Mouse (Mus musculus): ENCODE data around the gene Nagpa.
A peak's percentile ranks its signal among the peaks of the same experiment; 100 is the strongest.

DNA sequence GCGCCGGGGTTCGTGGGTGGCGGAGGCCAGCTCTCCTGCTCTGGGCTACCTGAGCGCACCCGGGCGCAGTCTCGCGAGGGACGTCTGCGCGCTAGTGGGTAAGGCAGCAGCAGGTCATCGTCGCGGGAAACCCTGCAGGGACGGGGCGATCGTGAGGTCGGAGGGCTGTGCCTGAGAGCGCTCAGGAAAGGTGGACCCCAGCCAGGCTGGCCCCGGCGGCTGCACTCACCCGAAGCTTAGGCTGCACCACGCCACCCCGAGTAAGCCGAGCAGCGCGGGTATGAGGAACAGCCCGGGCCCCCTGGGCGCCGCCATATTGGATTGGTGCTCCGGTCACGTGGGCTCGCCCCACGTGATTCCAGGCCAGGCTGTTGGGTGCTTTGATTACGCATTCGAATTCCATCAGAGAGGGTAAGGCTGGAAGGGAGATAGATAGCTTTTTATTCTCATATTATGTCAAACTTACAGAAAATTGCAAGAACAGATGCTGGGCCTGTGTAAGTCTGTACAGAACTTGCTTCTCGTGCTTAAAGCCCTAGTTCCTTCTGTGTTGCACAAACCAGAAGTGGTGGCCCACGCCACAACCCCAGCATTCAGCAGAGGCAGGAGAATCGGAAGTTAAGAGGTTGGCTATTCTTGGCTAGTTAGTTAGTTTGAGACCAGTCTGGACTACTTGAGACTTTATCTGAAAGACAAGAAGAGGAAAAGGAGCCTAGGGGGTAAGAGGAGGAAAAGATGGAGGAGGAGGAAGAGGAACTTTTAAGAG lies at the start of gene Nagpa:
- TF ChIP-seq CTCF (IDR thresholded peaks at IDR 0.05; ENCODE audit: extremely low read depth, insufficient read length, insufficient replicate concordance, low read depth, low read length) (no peak), POLR2A (IDR thresholded peaks at IDR 0.05; ENCODE audit: low read depth, low read length) (peak; percentile 43; the same call in 1 of the 2 replicates)
